Mouse (Mus musculus) intestine, embryonic 14.5 days (tissue): ENCODE measurements at regions not wholly inside any gene's neighbourhood (a gene's known extent, or its start where the extent isn't known, plus 50 kb on each side); places are given as distances from the start of the nearest gene placed in this dataset.
A peak's percentile ranks its signal among the peaks of the same experiment; 100 is the strongest.

Source experiments
- ATAC-seq: fragments of 200-750 bp; cut with Nextera tagmentation; replicated peaks from 2 replicates; pipeline ENCODE4 v1.8.0; 2017; ENCODE audit warnings: low read depth, moderate number of reproducible peaks, moderate TSS enrichment, moderate library complexity; ENCODE audit not compliant: low FRiP score, low TSS enrichment
- DNase-seq: peaks from one replicate; pipeline ENCODE4 v3.0.0-alpha.2; 2018; ENCODE audit warnings: low spot score
- H3K27ac ChIP-seq: fragments of 300-500 bp; sonication (generic); 2 replicates; pipeline ENCODE4 v1.5.1; 2014; ENCODE audit warnings: low read depth, mild to moderate bottlenecking, control low read depth
- H3K27me3 ChIP-seq: fragments of 300-500 bp; sonication (generic); replicated peaks from 2 replicates; pipeline ENCODE4 v1.6.1; 2014; ENCODE audit warnings: low read length, control low read depth; ENCODE audit not compliant: control insufficient read depth, insufficient read depth
- H3K36me3 ChIP-seq: fragments of 300-500 bp; sonication (generic); 2 replicates; pipeline ENCODE4 v1.6.1; 2014; ENCODE audit warnings: low read length, control low read depth; ENCODE audit not compliant: control insufficient read depth, insufficient read depth
- H3K4me1 ChIP-seq: fragments of 300-500 bp; sonication (generic); replicated peaks from 2 replicates; pipeline ENCODE4 v1.6.1; 2014; ENCODE audit warnings: low read length, control low read depth, mixed read lengths; ENCODE audit not compliant: control insufficient read depth, insufficient read depth
- H3K4me2 ChIP-seq: fragments of 300-500 bp; sonication (generic); 2 replicates; pipeline ENCODE4 v1.6.1; 2014; ENCODE audit warnings: low read length
- H3K4me3 ChIP-seq: fragments of 300-500 bp; sonication (generic); 2 replicates; pipeline ENCODE4 v1.5.1; 2014; ENCODE audit warnings: low read depth, low read length, control low read depth, mixed read lengths
- H3K9ac ChIP-seq: fragments of 300-500 bp; sonication (generic); 2 replicates; pipeline ENCODE4 v1.6.1; 2014; ENCODE audit warnings: mild to moderate bottlenecking, low read length
- H3K9me3 ChIP-seq: fragments of 300-500 bp; sonication (generic); 2 replicates; pipeline ENCODE4 v1.6.1; 2016; ENCODE audit warnings: low read length, control low read depth; ENCODE audit not compliant: control insufficient read depth
- WGBS: fragments of 180-500 bp; shearing (Covaris S2); extraction: QIAGEN DNeasy Blood & Tissue Kit; methylation state at CpG from one replicate; pipeline ENCODE4 v1.1.7; 2014; 5-methylcytosine and 5-hydroxymethylcytosine counted together

GRCm38 (mm10) chr7:115300241-115300640, 556.7 kb downstream of the Insc start:
- Histone ChIP-seq H3K9me3 (no peaks in the 10 kb centered on the region), H3K4me2 (no peak overlapping the region), H3K4me1 (no peaks in the 10 kb centered on the region), H3K27me3 (no peaks in the 10 kb centered on the region), H3K27ac (no peak overlapping the region), H3K4me3 (no peak overlapping the region), H3K36me3 (no peaks in the 10 kb centered on the region), H3K9ac (no peak overlapping the region)
- DNase-seq (no peak), ATAC-seq (no peak)
- 76% methylated on average over 8 of the region's 8 CpGs for WGBS

- Histone ChIP-seq H3K27ac (no peak overlapping the region), H3K4me2 (no peak overlapping the region), H3K36me3 (no peaks in the 10 kb centered on the region), H3K4me3 (no peak overlapping the region), H3K9me3 (no peaks in the 10 kb centered on the region), H3K4me1 (0 out of 2 replicates have a peak, but pooled peaks cover 3% of the 10 kb centered on the region), H3K27me3 (no peaks in the 10 kb centered on the region), H3K9ac (no peak overlapping the region)
- 76% methylated on average over 4 of the region's 4 CpGs for whole genome bisulfite sequencing
- DNase-seq (no peak), ATAC-seq (no peak)
These were observed 564.9 kb downstream of the Insc start for GRCm38 (mm10) chr7:115308377-115308776.

GRCm38 (mm10) chr7:115310400-115311225, 567.1 kb downstream of the Insc start:
- no peak overlapping the region for H3K9ac ChIP-seq
- WGBS = 51% methylated on average over 5 of the region's 5 CpGs
- peak; percentile 43; the same call in 1 of the 2 replicates for ATAC-seq
- H3K4me2 ChIP-seq = no peak overlapping the region
- no peaks in the 10 kb centered on the region for H3K9me3 ChIP-seq
- no peak for DNase-seq
- H3K27ac ChIP-seq = no peak overlapping the region
- no peaks in the 10 kb centered on the region for H3K27me3 ChIP-seq
- H3K4me3 ChIP-seq = no peak overlapping the region
- no peaks in the 10 kb centered on the region for H3K36me3 ChIP-seq
- H3K4me1 ChIP-seq = 0 out of 2 replicates have a peak, but pooled peaks cover 3% of the 10 kb centered on the region

- H3K36me3 ChIP-seq = no peaks in the 10 kb centered on the region
- no peak overlapping the region for H3K27ac ChIP-seq
- no peaks in the 10 kb centered on the region for H3K4me1 ChIP-seq
- no peak overlapping the region for H3K9ac ChIP-seq
- no peak for ATAC-seq
- H3K27me3 ChIP-seq = no peaks in the 10 kb centered on the region
- H3K4me2 ChIP-seq = no peak overlapping the region
- no peak for DNase-seq
- WGBS = 80% methylated on average over 4 of the region's 4 CpGs
- H3K9me3 ChIP-seq = no peaks in the 10 kb centered on the region
- H3K4me3 ChIP-seq = no peak overlapping the region
These were observed 576.0 kb downstream of the Insc start for GRCm38 (mm10) chr7:115319504-115319903.

- no peaks in the 10 kb centered on the region for H3K36me3 ChIP-seq
- DNase-seq = no peak
- WGBS = 65% methylated on average over 5 of the region's 5 CpGs
- no peak overlapping the region for H3K9ac ChIP-seq
- H3K27me3 ChIP-seq = no peaks in the 10 kb centered on the region
- no peaks in the 10 kb centered on the region for H3K4me1 ChIP-seq
- H3K27ac ChIP-seq = no peak overlapping the region
- ATAC-seq = no peak
- H3K9me3 ChIP-seq = no peaks in the 10 kb centered on the region
- no peak overlapping the region for H3K4me2 ChIP-seq
- no peak overlapping the region for H3K4me3 ChIP-seq
These were observed 579.5 kb downstream of the Insc start for GRCm38 (mm10) chr7:115322989-115323388.

GRCm38 (mm10) chr7:115328300-115328699, 584.8 kb downstream of the Insc start:
- ATAC-seq = no peak
- H3K9me3 ChIP-seq = no peaks in the 10 kb centered on the region
- H3K4me1 ChIP-seq = no peaks in the 10 kb centered on the region
- no peak overlapping the region for H3K27ac ChIP-seq
- no peak overlapping the region for H3K4me3 ChIP-seq
- H3K9ac ChIP-seq = no peak overlapping the region
- DNase-seq = no peak
- H3K27me3 ChIP-seq = no peaks in the 10 kb centered on the region
- WGBS = 41% methylated on average over 3 of the region's 3 CpGs
- H3K4me2 ChIP-seq = no peak overlapping the region
- no peaks in the 10 kb centered on the region for H3K36me3 ChIP-seq

GRCm38 (mm10) chr7:115331698-115332097, 588.2 kb downstream of the Insc start:
- no peaks in the 10 kb centered on the region for H3K4me1 ChIP-seq
- no peak overlapping the region for H3K27ac ChIP-seq
- no peaks in the 10 kb centered on the region for H3K36me3 ChIP-seq
- no peaks in the 10 kb centered on the region for H3K27me3 ChIP-seq
- H3K4me2 ChIP-seq = no peak overlapping the region
- H3K9me3 ChIP-seq = no peaks in the 10 kb centered on the region
- H3K9ac ChIP-seq = no peak overlapping the region
- no peak for ATAC-seq
- WGBS = 58% methylated on average over 1 of the region's 1 CpGs
- no peak for DNase-seq
- H3K4me3 ChIP-seq = no peak overlapping the region

- Histone ChIP-seq H3K9me3 (no peaks in the 10 kb centered on the region), H3K27ac (no peak overlapping the region), H3K27me3 (no peaks in the 10 kb centered on the region), H3K9ac (no peak overlapping the region), H3K36me3 (no peaks in the 10 kb centered on the region), H3K4me3 (no peak overlapping the region), H3K4me1 (no peaks in the 10 kb centered on the region), H3K4me2 (no peak overlapping the region)
- no peak for DNase-seq
- no peak for ATAC-seq
- WGBS = 46% methylated on average over 1 of the region's 1 CpGs
These were observed 589.6 kb downstream of the Insc start for GRCm38 (mm10) chr7:115333046-115333577.

GRCm38 (mm10) chr7:115335051-115335450, 591.6 kb downstream of the Insc start:
- H3K9me3 ChIP-seq = no peaks in the 10 kb centered on the region
- 89% methylated on average over 3 of the region's 3 CpGs for WGBS

More at GRCm38 (mm10) chr7:115335051-115335450, 591.6 kb downstream of the Insc start:
- ATAC-seq (no peak), DNase-seq (no peak)
- Histone ChIP-seq H3K27ac (no peak overlapping the region), H3K4me3 (no peak overlapping the region), H3K4me2 (no peak overlapping the region), H3K27me3 (no peaks in the 10 kb centered on the region), H3K4me1 (no peaks in the 10 kb centered on the region), H3K36me3 (no peaks in the 10 kb centered on the region), H3K9ac (no peak overlapping the region)
